Mouse (Mus musculus): ENCODE measurements around the gene Tnfsf13b.

- no peak for TF ChIP-seq CTCF (conservative IDR thresholded peaks at IDR 0.05; ENCODE audit: low read length)
- TF ChIP-seq POU5F1 (IDR thresholded peaks at IDR 0.05; ENCODE audit: borderline replicate concordance, low read length), result no peak
These were observed 34.6 kb downstream of the Tnfsf13b start for GRCm38 (mm10) chr8:10040866-10041265.

Data from E14TG2a.4 (cell line).